Mouse (Mus musculus) spleen, adult 12 weeks (tissue): ENCODE measurements at regions not wholly inside any gene's neighbourhood (a gene's known extent, or its start where the extent isn't known, plus 50 kb on each side); places are given as distances from the start of the nearest gene placed in this dataset.

ENCODE experiments used
- DNase-seq: peaks from one replicate; pipeline ENCODE4 v3.0.0; 2022; ENCODE audit warnings: low spot score

DNA sequence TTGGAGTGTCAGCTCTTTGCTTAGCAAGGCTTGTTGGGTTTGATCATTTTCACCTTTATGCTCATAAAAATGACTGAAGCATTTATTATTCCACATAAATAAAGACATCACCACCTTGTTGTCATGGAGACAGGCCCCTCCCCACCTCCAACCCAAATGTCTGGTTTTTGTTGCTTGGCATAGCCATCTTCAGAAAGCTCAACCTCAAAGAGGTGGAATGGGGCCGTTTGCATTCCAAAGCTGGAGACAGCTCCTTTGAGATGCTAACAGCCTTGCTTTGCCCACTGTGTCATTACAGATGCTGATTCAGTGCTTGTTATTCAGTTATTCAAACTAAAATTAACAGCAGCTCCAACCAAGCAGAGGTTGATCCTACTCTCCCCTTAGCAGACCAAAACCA is 51.9 kb upstream of the Lgalsl start:
- no peak for DNase-seq

DNA sequence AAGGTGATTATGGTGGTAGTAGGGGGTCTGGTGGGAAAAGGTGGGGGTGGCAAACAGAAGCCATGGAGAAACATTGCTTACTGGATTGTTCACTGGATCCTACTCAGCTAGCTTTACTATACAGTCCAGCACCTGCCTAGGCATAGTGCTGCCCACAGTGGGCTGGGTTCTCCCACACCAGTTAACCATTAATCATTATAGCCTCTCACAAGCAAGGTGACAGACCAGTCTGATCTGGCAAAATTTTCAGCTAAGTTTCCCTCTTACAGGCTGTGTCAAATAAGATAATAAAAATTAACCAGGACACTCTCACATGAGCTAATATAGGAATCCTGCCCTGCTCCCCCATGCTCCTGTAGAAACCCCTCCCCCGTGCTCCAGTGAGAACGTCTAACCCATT is 53.1 kb upstream of the Lgalsl start:
- no peak for DNase-seq

- DNase-seq, result no peak
Measured at GRCm38 (mm10) chr11:20887044-20887443, 56.2 kb upstream of the Lgalsl start.

DNA sequence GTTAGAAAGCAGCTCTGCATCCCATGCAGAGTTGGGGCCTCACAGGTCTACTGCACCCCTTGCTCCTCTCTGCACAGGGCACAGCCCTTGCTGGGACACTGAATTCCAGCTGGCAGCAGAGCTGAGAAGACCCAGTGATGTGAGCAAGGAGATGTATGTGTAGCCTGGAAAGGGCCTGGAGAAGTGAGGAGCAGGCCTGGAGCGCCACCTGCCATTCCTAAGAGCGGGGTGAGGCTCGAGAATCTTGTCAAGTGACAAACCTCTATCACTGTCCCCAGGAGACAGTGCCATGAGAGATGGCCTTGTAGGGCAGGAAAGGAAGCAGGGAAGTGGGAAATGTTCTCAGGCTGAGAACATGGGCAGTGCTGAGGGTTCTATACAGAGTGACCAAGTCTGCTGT is 59.6 kb upstream of the Lgalsl start:
- no peak for DNase-seq

DNA sequence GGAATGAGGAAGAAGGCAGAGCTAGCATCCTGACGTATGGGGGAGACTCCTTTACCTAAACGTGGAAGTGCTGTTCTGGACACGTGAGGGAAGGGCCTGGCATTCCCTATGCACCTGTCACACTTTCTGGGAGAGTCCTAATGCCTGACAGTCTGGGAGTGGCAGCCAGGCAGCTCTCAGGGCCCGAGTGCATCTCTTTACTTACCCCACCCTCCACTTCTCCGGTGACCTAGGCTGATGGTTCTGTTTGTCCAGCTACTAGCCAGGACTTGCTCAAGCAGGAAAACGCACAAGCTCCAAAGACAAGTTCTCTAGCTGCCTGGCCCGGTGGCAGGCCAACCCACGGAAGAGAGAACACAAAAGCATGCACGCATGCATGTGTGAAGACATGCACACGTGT is 60.9 kb upstream of the Lgalsl start:
- no peak for DNase-seq

- DNase-seq, result no peak
Measured at GRCm38 (mm10) chr11:20896277-20897123, 65.6 kb upstream of the Lgalsl start.

DNA sequence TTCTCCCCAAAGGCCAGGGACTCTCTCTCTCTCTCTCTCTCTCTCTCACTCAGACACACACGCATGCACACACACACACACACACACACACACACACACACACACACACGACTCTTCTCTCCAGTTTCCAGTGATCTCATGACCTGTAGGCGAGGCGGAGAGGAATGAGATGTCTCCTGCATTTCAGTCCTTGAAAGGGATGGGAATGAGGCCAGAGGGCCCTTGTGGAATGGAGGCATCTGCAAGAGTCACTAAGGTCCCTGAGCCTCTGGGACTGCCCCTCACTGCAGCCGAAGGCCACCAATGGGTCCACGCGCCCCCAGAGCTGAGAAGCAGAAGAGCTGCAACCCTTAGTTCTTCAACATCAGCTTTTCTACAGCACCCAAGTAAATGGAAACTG is 66.6 kb upstream of the Lgalsl start:
- DNase-seq, result no peak

GRCm38 (mm10) chr11:20898558-20898957 is 67.7 kb upstream of the Lgalsl start:
- DNase-seq, result no peak

DNA sequence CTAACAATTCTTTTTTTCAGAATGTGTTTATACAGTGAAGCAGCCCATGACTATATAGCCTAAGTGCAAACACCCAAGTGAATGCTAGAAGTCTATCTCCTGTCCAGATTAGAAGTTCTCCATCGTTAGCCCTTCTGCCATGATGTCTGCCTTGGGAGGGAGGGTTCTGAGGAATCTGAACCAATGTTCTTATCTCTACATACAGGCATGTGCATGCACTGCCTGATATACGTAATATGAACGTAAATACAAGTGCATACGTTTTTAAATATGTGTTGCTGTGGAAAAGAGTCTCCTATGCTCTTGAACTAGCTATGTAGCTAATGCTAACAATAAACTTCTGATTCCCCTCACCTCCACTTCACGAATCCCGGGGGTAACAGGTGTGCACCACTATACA is 68.9 kb upstream of the Lgalsl start:
- DNase-seq, result no peak

DNA sequence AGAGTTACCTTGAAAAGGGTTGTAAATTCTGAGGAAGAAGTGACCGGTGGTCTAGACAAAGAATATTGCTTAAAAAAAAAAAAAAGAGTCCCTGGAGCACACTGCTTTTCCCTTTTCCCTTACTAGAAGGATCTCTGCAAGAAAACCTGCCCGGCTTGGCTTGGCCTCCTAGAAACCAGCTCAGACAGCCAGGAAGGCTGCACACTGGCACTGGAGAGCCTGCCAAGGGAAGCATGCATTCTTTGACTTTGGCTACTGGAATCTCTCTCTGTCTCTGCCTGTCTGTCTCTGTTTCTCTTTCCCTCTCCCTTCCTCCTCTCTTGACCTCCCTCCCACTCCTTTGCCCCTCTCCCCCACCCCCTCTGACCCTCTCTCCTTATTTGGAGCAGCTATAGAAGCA is 71.1 kb upstream of the Lgalsl start:
- DNase-seq, result no peak

GRCm38 (mm10) chr11:20902910-20903309 is 72.1 kb upstream of the Lgalsl start:
- DNase-seq, result no peak

DNA sequence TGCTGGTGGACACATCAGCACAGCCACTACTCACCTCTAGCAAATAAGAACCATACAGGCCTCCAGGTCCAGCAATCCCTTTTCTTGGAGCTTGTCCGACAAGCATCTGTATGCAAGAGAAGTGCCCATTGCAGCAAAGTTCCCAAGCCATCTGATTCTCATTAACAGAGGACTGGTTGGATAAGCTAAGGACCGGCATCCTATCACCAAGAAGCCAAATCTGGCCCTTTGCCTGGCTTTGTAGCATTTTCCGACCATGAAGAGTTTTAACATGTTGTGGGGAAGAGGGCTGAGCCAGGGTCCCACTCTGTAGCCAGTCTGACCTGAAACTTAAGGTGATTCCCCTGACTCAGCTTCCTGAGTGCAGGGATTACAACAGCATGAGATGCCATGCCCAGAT is 77.1 kb upstream of the Lgalsl start:
- DNase-seq, result no peak

- DNase-seq, result no peak
Measured at GRCm38 (mm10) chr11:20908471-20908870, 77.6 kb upstream of the Lgalsl start.

- no peak for DNase-seq
Measured at GRCm38 (mm10) chr11:20913042-20913441, 82.2 kb upstream of the Lgalsl start.

GRCm38 (mm10) chr11:20913598-20914296 is 82.9 kb upstream of the Lgalsl start:
- peak; percentile 76 for DNase-seq

- DNase-seq, result no peak
Measured at GRCm38 (mm10) chr11:20914297-20914997, 83.6 kb upstream of the Lgalsl start.

DNA sequence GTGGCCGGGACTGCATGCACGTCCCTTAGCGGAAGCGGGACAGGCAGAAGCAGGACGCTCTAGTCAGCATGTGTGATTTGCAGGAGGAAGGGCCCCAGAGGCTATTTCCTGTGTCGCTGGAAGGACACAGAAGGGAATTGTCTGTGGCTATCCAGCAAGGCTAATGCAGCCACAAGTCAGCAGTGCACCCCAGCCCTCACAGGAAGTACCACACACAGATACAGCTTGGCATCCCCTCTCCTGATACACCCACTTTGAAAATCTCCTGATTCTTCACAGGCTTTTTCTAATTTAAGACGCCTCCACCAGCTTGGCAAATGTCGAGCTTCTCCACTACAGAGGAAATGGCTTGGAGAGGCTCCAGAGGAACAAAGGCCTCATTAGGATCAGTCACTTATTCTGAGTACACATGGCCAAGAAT is 84.3 kb upstream of the Lgalsl start:
- DNase-seq, result no peak

DNA sequence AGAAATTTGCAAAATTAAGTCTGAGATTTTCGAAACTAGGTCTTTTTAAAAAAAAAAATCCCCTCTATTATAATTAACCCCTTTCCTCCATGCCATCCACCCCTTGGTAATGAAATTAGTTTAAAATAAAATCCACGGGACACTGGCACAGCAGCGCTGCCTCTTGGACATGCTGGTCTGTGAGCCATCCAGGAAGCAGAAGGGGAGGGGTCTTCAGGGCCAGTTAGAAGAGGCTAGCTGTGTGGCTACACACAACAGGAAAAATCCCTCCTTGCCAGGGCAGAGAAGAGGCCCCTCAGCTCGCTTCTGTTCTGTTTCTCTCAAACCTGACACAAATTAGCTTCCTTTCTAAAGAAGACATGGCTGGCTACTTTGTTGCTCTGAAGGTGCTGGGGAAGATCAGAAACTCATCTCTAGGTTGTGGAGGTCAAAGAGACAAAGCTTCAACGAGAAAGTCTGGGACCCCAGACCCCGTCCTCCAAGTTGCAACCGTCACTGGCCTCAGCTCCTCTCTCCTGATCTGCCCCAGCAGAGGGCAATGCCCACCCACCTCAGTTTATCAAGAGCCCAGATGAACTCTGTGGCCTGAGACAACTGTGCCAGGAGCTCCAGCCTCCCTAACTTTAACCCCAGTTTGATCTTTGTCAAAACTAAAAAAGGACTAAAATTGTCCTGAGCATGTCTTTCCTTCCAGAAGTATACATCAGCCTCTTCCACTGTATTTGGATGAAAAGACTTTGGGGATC is 85.0 kb upstream of the Lgalsl start:
- DNase-seq, result peak; percentile 39

- DNase-seq, result peak; percentile 66
Measured at GRCm38 (mm10) chr11:20916473-20916911, 85.6 kb upstream of the Lgalsl start.

DNA sequence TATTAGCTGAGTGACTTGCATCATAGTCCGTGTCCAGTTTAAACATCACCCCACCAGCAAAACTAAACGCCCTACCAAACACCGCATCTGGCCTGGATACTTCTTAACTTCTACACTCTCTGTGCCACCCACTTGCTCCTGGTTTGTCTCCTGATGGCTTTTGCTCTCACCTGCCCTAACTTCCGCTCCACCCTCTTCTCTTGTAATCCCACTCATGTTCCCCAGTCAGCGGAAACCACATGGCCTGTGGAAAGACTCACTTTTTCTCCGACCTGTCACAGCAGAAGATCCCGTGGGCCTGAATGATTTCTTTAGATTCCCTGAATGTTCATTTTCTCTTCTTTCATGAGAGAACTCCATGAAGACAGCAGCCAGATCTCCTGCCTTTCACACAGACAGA is 86.1 kb upstream of the Lgalsl start:
- no peak for DNase-seq

GRCm38 (mm10) chr11:20917483-20917882 is 86.6 kb upstream of the Lgalsl start:
- no peak for DNase-seq

- no peak for DNase-seq
Measured at GRCm38 (mm10) chr11:20923115-20923514, 92.3 kb upstream of the Lgalsl start.
